10 mouse cellular contexts compared by ENCODE assay signal in genomic region chr19:50440246-50440910, GRCm38 (mm10).
DNase-seq lines count a peak whose midpoint lies in the region; ATAC-seq and TF ChIP-seq lines count a peak whose summit lies in the region.
"Had no signal": no experiment of that assay in that cellular context is flagged by ENCODE, and none has a peak within 500 bp of the region (broad histone marks: within the 10 kb centered on the region; RNA-seq: fewer than 3 reads in every experiment).

No protein-coding gene starts in this region.

- H3K27me3 ChIP-seq in stomach, embryonic 14.5 days (ENCODE audit: control insufficient read depth, insufficient read depth, low read length), result no peaks in the 10 kb centered on the region
- H3K27me3 ChIP-seq in stomach, postnatal 0 days (ENCODE audit: control insufficient read depth, insufficient read depth, low read length), result no peaks in the 10 kb centered on the region
- H3K27me3 ChIP-seq in limb, embryonic 12.5 days, result no peaks in the 10 kb centered on the region
- no peaks in the 10 kb centered on the region for H3K27me3 ChIP-seq in stomach, embryonic 16.5 days (ENCODE audit: control insufficient read depth, insufficient read depth, low read length)
- no peaks in the 10 kb centered on the region for H3K27me3 ChIP-seq in liver, postnatal 0 days (ENCODE audit: insufficient read depth, low read length)
- H3K27me3 ChIP-seq: stomach, embryonic 15.5 days had no signal

- no peak for TF ChIP-seq EP300 in stomach, postnatal 0 days (optimal IDR thresholded peaks at IDR 0.05)
- no peak for TF ChIP-seq EP300 in liver, postnatal 0 days (IDR thresholded peaks at IDR 0.05; ENCODE audit: low read depth)

- no peak overlapping the region for H3K4me3 ChIP-seq in stomach, embryonic 14.5 days (ENCODE audit: low read depth, low read length)
- no peak overlapping the region for H3K4me3 ChIP-seq in stomach, postnatal 0 days (ENCODE audit: low read depth, low read length)
- 0 out of 2 replicates have a peak overlapping the region, but pooled peaks have one; percentile 9 for H3K4me3 ChIP-seq in limb, embryonic 12.5 days (replicated peaks)
- no peak overlapping the region for H3K4me3 ChIP-seq in stomach, embryonic 16.5 days (replicated peaks; ENCODE audit: low read length)
- H3K4me3 ChIP-seq in liver, postnatal 0 days (ENCODE audit: low read depth, low read length), result no peak overlapping the region
- H3K4me3 ChIP-seq: erythroblast, embryonic 14.5 days; stomach, embryonic 15.5 days had no signal

- no peak overlapping the region for H3K9ac ChIP-seq in stomach, embryonic 14.5 days (replicated peaks; ENCODE audit: low read depth, low read length)
- H3K9ac ChIP-seq in stomach, postnatal 0 days (ENCODE audit: low read length), result no peak overlapping the region
- no peak overlapping the region for H3K9ac ChIP-seq in limb, embryonic 12.5 days (replicated peaks)
- no peak overlapping the region for H3K9ac ChIP-seq in stomach, embryonic 16.5 days (ENCODE audit: low read length)
- H3K9ac ChIP-seq in liver, postnatal 0 days (replicated peaks), result no peak overlapping the region
- H3K9ac ChIP-seq: stomach, embryonic 15.5 days had no signal

- no peak for DNase-seq in frontal cortex, postnatal 14 days (ENCODE audit: low spot score in 2 of 2)
- DNase-seq in stomach, postnatal 0 days (ENCODE audit: low spot score), result no peak
- no peak for DNase-seq in thymus, postnatal 14 days
- no peak for DNase-seq in liver, postnatal 0 days

- 0 out of 2 replicates have a peak, but pooled peaks have one; percentile 23 for ATAC-seq in frontal cortex, adult (ENCODE audit: low TSS enrichment)
- ATAC-seq in stomach, embryonic 14.5 days (ENCODE audit: insufficient number of reproducible peaks, insufficient read depth, low FRiP score, low read depth), result no peak
- ATAC-seq in stomach, postnatal 0 days (ENCODE audit: low FRiP score, low TSS enrichment), result no peak
- ATAC-seq in limb, embryonic 12.5 days (ENCODE audit: insufficient number of reproducible peaks, insufficient read depth, low FRiP score, low TSS enrichment, low read depth), result no peak
- ATAC-seq in stomach, embryonic 16.5 days (ENCODE audit: insufficient read depth, low FRiP score), result no peak
- ATAC-seq in liver, postnatal 0 days, result no peak

- no peak for TF ChIP-seq CTCF in stomach, postnatal 0 days (IDR thresholded peaks at IDR 0.05; ENCODE audit: low read depth)
- no peak for TF ChIP-seq CTCF in liver, postnatal 0 days (IDR thresholded peaks at IDR 0.05; ENCODE audit: low read depth)

- no peak overlapping the region for H3K27ac ChIP-seq in stomach, embryonic 14.5 days (ENCODE audit: low read length)
- H3K27ac ChIP-seq in stomach, postnatal 0 days (replicated peaks), result no peak overlapping the region
- H3K27ac ChIP-seq in limb, embryonic 12.5 days, result no peak overlapping the region
- no peak overlapping the region for H3K27ac ChIP-seq in stomach, embryonic 16.5 days (ENCODE audit: low read length)
- H3K27ac ChIP-seq in liver, postnatal 0 days (ENCODE audit: low read depth), result no peak overlapping the region
- H3K27ac ChIP-seq: stomach, embryonic 15.5 days had no signal

- no peaks in the 10 kb centered on the region for H3K36me3 ChIP-seq in stomach, embryonic 14.5 days (ENCODE audit: control insufficient read depth, insufficient read depth, low read length)
- H3K36me3 ChIP-seq in stomach, postnatal 0 days (ENCODE audit: control insufficient read depth, insufficient read depth, low read length), result no peaks in the 10 kb centered on the region
- no peaks in the 10 kb centered on the region for H3K36me3 ChIP-seq in limb, embryonic 12.5 days
- no peaks in the 10 kb centered on the region for H3K36me3 ChIP-seq in stomach, embryonic 16.5 days (ENCODE audit: control insufficient read depth, insufficient read depth, low read length)
- no peaks in the 10 kb centered on the region for H3K36me3 ChIP-seq in liver, postnatal 0 days (replicated peaks; ENCODE audit: insufficient read depth, low read length)
- H3K36me3 ChIP-seq: stomach, embryonic 15.5 days had no signal

- H3K9me3 ChIP-seq in stomach, embryonic 14.5 days (ENCODE audit: control insufficient read depth, low read depth, low read length), result no peaks in the 10 kb centered on the region
- no peaks in the 10 kb centered on the region for H3K9me3 ChIP-seq in stomach, postnatal 0 days (ENCODE audit: control insufficient read depth, low read length)
- no peaks in the 10 kb centered on the region for H3K9me3 ChIP-seq in limb, embryonic 12.5 days
- H3K9me3 ChIP-seq in stomach, embryonic 16.5 days (replicated peaks; ENCODE audit: control insufficient read depth, low read length), result no peaks in the 10 kb centered on the region
- H3K9me3 ChIP-seq in liver, postnatal 0 days (ENCODE audit: low read length), result no peaks in the 10 kb centered on the region
- H3K9me3 ChIP-seq: stomach, embryonic 15.5 days had no signal

- 7% methylated on average over 10 of the region's 11 CpGs for WGBS in stomach, embryonic 14.5 days
- 8% methylated on average over 11 of the region's 11 CpGs for WGBS in stomach, postnatal 0 days
- WGBS in limb, embryonic 12.5 days, result 8% methylated on average over 11 of the region's 11 CpGs
- 7% methylated on average over 11 of the region's 11 CpGs for WGBS in stomach, embryonic 16.5 days
- WGBS in liver, postnatal 0 days (ENCODE audit: insufficient replicate concordance), result 12% methylated on average over 11 of the region's 11 CpGs

- no peaks in the 10 kb centered on the region for H3K4me1 ChIP-seq in stomach, embryonic 14.5 days (ENCODE audit: control insufficient read depth, insufficient read depth, low read length)
- no peaks in the 10 kb centered on the region for H3K4me1 ChIP-seq in stomach, postnatal 0 days (replicated peaks; ENCODE audit: control insufficient read depth, insufficient read depth)
- peaks cover 6% of the 10 kb centered on the region for H3K4me1 ChIP-seq in limb, embryonic 12.5 days (replicated peaks)
- no peaks in the 10 kb centered on the region for H3K4me1 ChIP-seq in stomach, embryonic 16.5 days (ENCODE audit: control insufficient read depth, insufficient read depth, low read length)
- no peaks in the 10 kb centered on the region for H3K4me1 ChIP-seq in liver, postnatal 0 days (ENCODE audit: insufficient read depth)
- H3K4me1 ChIP-seq: stomach, embryonic 15.5 days had no signal

- H3K4me2 ChIP-seq in stomach, embryonic 14.5 days (replicated peaks; ENCODE audit: low read depth, low read length), result peak overlapping the region; percentile 16; the same call in 1 of the 2 replicates
- no peak overlapping the region for H3K4me2 ChIP-seq in stomach, postnatal 0 days (replicated peaks; ENCODE audit: low read depth)
- peak overlapping the region; percentile 47 for H3K4me2 ChIP-seq in limb, embryonic 12.5 days
- H3K4me2 ChIP-seq in stomach, embryonic 16.5 days (ENCODE audit: low read depth, low read length), result peak overlapping the region; percentile 9; the same call in 1 of the 2 replicates
- H3K4me2 ChIP-seq in liver, postnatal 0 days (ENCODE audit: low read depth, low read length), result no peak overlapping the region
- H3K4me2 ChIP-seq: stomach, embryonic 15.5 days had no signal

Comparison
In these comparisons a context has a peak if more than half of its experiments do, and no peak if none do; other contexts are left out.
1. H3K4me2 ChIP-seq: peak in stomach, embryonic 14.5 days (single experiment), limb, embryonic 12.5 days (single experiment) and stomach, embryonic 16.5 days (single experiment); none in stomach, postnatal 0 days (single experiment) and liver, postnatal 0 days (single experiment).